Mouse (Mus musculus): ENCODE measurements around the gene Ccr1. TPM values are rescaled to one million over a fixed set of nuclear protein-coding genes. Genes with fewer than 3 reads are reported as not detected.
"Not testable (repeated sequence)": the region's sequence is repeated elsewhere in the genome, so short reads cannot be mapped to it uniquely, and the experiment has no call there.

The Ccr1 gene
- polyA plus RNA-seq, 1 experiment from 2014 or later, result 1.6 TPM

GRCm38 (mm10) chr9:123931761-123932700 lies 36.5 kb downstream of the Ccr1 start:
- ATAC-seq (ENCODE audit: low FRiP score, low read depth), result no peak
- H3K36me3 ChIP-seq, result no peaks in the 10 kb centered on the region

GRCm38 (mm10) chr9:123930926-123931325 lies 37.6 kb downstream of the Ccr1 start:
- H3K9me3 ChIP-seq, result no peaks in the 10 kb centered on the region

More at GRCm38 (mm10) chr9:123931761-123932700, 36.5 kb downstream of the Ccr1 start:
- 79% methylated on average over 6 of the region's 6 CpGs for WGBS
- no peak overlapping the region for H3K4me3 ChIP-seq
- no peak overlapping the region for H3K9ac ChIP-seq (replicated peaks)
- H3K4me1 ChIP-seq, result no peaks in the 10 kb centered on the region
- no peak overlapping the region for H3K4me2 ChIP-seq (replicated peaks)
- H3K27me3 ChIP-seq, result no peaks in the 10 kb centered on the region
- no peak overlapping the region for H3K27ac ChIP-seq (replicated peaks)
- no peaks in the 10 kb centered on the region for H3K9me3 ChIP-seq

GRCm38 (mm10) chr9:123930476-123930875 lies 38.0 kb downstream of the Ccr1 start:
- Histone ChIP-seq H3K27ac (replicated peaks) (no peak overlapping the region), H3K4me1 (peaks cover 3% of the 10 kb centered on the region; the same call in 1 of the 2 replicates), H3K36me3 (no peaks in the 10 kb centered on the region), H3K9me3 (no peaks in the 10 kb centered on the region), H3K9ac (replicated peaks) (no peak overlapping the region), H3K4me2 (replicated peaks) (no peak overlapping the region), H3K27me3 (no peaks in the 10 kb centered on the region), H3K4me3 (no peak overlapping the region)
- WGBS, result 80% methylated on average over 3 of the region's 3 CpGs
- ATAC-seq (ENCODE audit: low FRiP score, low read depth), result no peak

More at GRCm38 (mm10) chr9:123930926-123931325, 37.6 kb downstream of the Ccr1 start:
- H3K9ac ChIP-seq (replicated peaks), result no peak overlapping the region
- H3K27me3 ChIP-seq, result no peaks in the 10 kb centered on the region
- no peak overlapping the region for H3K4me3 ChIP-seq
- no peaks in the 10 kb centered on the region for H3K4me1 ChIP-seq
- H3K4me2 ChIP-seq (replicated peaks), result no peak overlapping the region
- no peaks in the 10 kb centered on the region for H3K36me3 ChIP-seq
- 93% methylated on average over 3 of the region's 3 CpGs for WGBS
- no peak overlapping the region for H3K27ac ChIP-seq (replicated peaks)
- ATAC-seq (ENCODE audit: low FRiP score, low read depth), result no peak

- Histone ChIP-seq H3K27me3 (no peaks in the 10 kb centered on the region), H3K4me1 (peaks cover 3% of the 10 kb centered on the region; the same call in 1 of the 2 replicates), H3K4me2 (replicated peaks) (no peak overlapping the region), H3K36me3 (no peaks in the 10 kb centered on the region), H3K4me3 (no peak overlapping the region), H3K9me3 (no peaks in the 10 kb centered on the region), H3K9ac (replicated peaks) (no peak overlapping the region), H3K27ac (replicated peaks) (no peak overlapping the region)
- 85% methylated on average over 4 of the region's 4 CpGs for WGBS
- ATAC-seq (ENCODE audit: low FRiP score, low read depth), result no peak
Observed at GRCm38 (mm10) chr9:123929936-123930335, 38.6 kb downstream of the Ccr1 start.

DNA sequence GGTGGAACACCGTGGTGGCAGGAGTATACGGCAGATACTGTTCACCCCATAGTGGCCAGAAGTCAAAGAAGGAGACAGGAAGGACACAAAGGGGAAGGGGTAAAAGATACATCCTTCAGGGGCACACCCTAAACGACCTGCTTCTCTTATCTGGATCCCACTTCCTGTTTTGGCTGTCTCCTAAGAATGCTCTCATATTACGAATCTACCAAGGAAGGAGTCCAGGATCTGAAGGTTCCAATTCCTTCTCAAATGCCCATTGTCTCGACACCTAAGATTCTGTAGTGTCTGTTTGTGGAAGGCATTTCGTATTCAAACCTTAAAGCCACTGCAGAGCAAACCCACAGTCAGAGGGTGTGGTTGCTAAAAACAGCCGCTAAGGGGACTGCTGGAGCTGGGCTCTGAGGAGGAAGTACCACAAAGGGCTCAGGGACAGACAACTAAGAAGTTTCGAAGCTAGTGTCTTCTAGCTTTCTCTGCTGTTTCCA lies 39.7 kb downstream of the Ccr1 start:
- H3K4me1 ChIP-seq, result peaks cover 4% of the 10 kb centered on the region
- WGBS, result 56% methylated on average over 8 of the region's 8 CpGs
- H3K36me3 ChIP-seq, result no peaks in the 10 kb centered on the region
- no peak overlapping the region for H3K4me3 ChIP-seq
- no peak for ATAC-seq (ENCODE audit: low FRiP score, low read depth)
- 0 out of 2 replicates have a peak, but pooled peaks cover under 1% of the 10 kb centered on the region for H3K27me3 ChIP-seq
- H3K9ac ChIP-seq (replicated peaks), result no peak overlapping the region
- no peak overlapping the region for H3K4me2 ChIP-seq (replicated peaks)
- H3K9me3 ChIP-seq, result no peaks in the 10 kb centered on the region
- H3K27ac ChIP-seq (replicated peaks), result no peak overlapping the region

GRCm38 (mm10) chr9:123928118-123928758 lies 40.3 kb downstream of the Ccr1 start:
- H3K9ac ChIP-seq (replicated peaks), result no peak overlapping the region
- H3K27me3 ChIP-seq, result 0 out of 2 replicates have a peak, but pooled peaks cover 5% of the 10 kb centered on the region
- no peak for ATAC-seq (ENCODE audit: low FRiP score, low read depth)
- no peaks in the 10 kb centered on the region for H3K36me3 ChIP-seq
- no peaks in the 10 kb centered on the region for H3K9me3 ChIP-seq
- 79% methylated on average over 12 of the region's 12 CpGs for WGBS
- no peak overlapping the region for H3K4me2 ChIP-seq (replicated peaks)
- no peak overlapping the region for H3K27ac ChIP-seq (replicated peaks)
- no peak overlapping the region for H3K4me3 ChIP-seq
- H3K4me1 ChIP-seq, result peaks cover 9% of the 10 kb centered on the region

- Histone ChIP-seq H3K9me3 (no peaks in the 10 kb centered on the region), H3K9ac (replicated peaks) (no peak overlapping the region), H3K36me3 (no peaks in the 10 kb centered on the region), H3K27ac (replicated peaks) (no peak overlapping the region), H3K27me3 (0 out of 2 replicates have a peak, but pooled peaks cover 5% of the 10 kb centered on the region), H3K4me2 (replicated peaks) (no peak overlapping the region), H3K4me1 (peaks cover 9% of the 10 kb centered on the region), H3K4me3 (no peak overlapping the region)
- WGBS, result 66% methylated on average over 16 of the region's 16 CpGs
- no peak for ATAC-seq (ENCODE audit: low FRiP score, low read depth)
Observed at GRCm38 (mm10) chr9:123927281-123927960, 41.1 kb downstream of the Ccr1 start.

- peak overlapping the region; percentile 69 for H3K4me2 ChIP-seq (replicated peaks)
- H3K27ac ChIP-seq (replicated peaks), result not testable (repeated sequence)
- H3K4me3 ChIP-seq, result peak overlapping the region; percentile 64
Observed at GRCm38 (mm10) chr9:123926041-123926440, 42.5 kb downstream of the Ccr1 start.

GRCm38 (mm10) chr9:123925101-123925946 lies 43.2 kb downstream of the Ccr1 start:
- H3K4me1 ChIP-seq, result peaks cover 9% of the 10 kb centered on the region
- no peaks in the 10 kb centered on the region for H3K36me3 ChIP-seq
- H3K4me3 ChIP-seq, result peak overlapping the region; percentile 64
- H3K4me2 ChIP-seq (replicated peaks), result peak overlapping the region; percentile 69
- peak; percentile 88 for ATAC-seq (ENCODE audit: low FRiP score, low read depth)
- peak overlapping the region; percentile 96 for H3K27ac ChIP-seq (replicated peaks)
- no peaks in the 10 kb centered on the region for H3K9me3 ChIP-seq
- 4% methylated on average over 44 of the region's 44 CpGs for WGBS
- H3K27me3 ChIP-seq, result 0 out of 2 replicates have a peak, but pooled peaks cover 5% of the 10 kb centered on the region
- peak overlapping the region; percentile 75 for H3K9ac ChIP-seq (replicated peaks)

More at GRCm38 (mm10) chr9:123926041-123926440, 42.5 kb downstream of the Ccr1 start:
- not testable (repeated sequence) for H3K36me3 ChIP-seq; ATAC-seq (ENCODE audit: low FRiP score, low read depth); H3K4me1 ChIP-seq; H3K9me3 ChIP-seq; H3K27me3 ChIP-seq
- H3K9ac ChIP-seq (replicated peaks), result peak overlapping the region; percentile 50
- 7% methylated on average over 5 of the region's 5 CpGs for WGBS

GRCm38 (mm10) chr9:123924589-123925066 lies 43.9 kb downstream of the Ccr1 start:
- H3K36me3 ChIP-seq, result no peaks in the 10 kb centered on the region
- peak overlapping the region; percentile 64 for H3K4me3 ChIP-seq
- 0 out of 2 replicates have a peak, but pooled peaks cover 5% of the 10 kb centered on the region for H3K27me3 ChIP-seq
- WGBS, result under 1% methylated on average over 48 of the region's 49 CpGs
- H3K9me3 ChIP-seq, result no peaks in the 10 kb centered on the region
- peak overlapping the region; percentile 69 for H3K4me2 ChIP-seq (replicated peaks)
- ATAC-seq (ENCODE audit: low FRiP score, low read depth), result peak; percentile 88
- peak overlapping the region; percentile 75 for H3K9ac ChIP-seq (replicated peaks)
- H3K27ac ChIP-seq (replicated peaks), result peak overlapping the region; percentile 96
- H3K4me1 ChIP-seq, result peaks cover 9% of the 10 kb centered on the region

DNA sequence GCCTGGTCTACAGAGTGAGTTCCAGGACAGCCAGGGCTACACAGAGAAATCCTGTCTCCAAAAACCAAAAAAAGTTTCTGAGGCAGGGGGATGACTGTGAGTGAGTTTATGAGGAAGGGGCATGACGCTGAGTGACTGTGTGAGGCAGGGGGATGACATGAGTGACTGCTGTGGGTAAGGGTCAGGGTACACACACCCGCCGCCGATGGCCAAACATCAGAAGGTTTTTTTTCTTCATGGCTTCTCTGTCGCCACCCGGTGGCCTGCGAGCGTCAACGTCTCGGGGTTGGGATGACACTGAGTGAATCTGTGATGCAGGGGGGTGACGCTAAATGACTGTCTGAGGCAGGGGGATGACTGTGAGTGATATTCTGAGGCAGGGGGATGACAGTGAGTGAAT lies 44.5 kb downstream of the Ccr1 start:
- H3K9ac ChIP-seq (replicated peaks), result 0 out of 2 replicates have a peak overlapping the region, but pooled peaks have one; percentile 32
- H3K4me2 ChIP-seq (replicated peaks), result peak overlapping the region; percentile 69
- H3K4me3 ChIP-seq, result peak overlapping the region; percentile 64
- H3K27me3 ChIP-seq, H3K4me1 ChIP-seq, H3K36me3 ChIP-seq, H3K9me3 ChIP-seq: not testable (repeated sequence)
- peak overlapping the region; percentile 96 for H3K27ac ChIP-seq (replicated peaks)
- peak; percentile 42 for ATAC-seq (ENCODE audit: low FRiP score, low read depth)
- 0% methylated on average over 11 of the region's 11 CpGs for WGBS

Data from midbrain, embryonic 12.5 days (tissue).